Mouse (Mus musculus): ENCODE measurements around the gene Fcer1g.

GRCm38 (mm10) chr1:171232800-171233730, 1.1 kb downstream of the Fcer1g start:
- no peak for TF ChIP-seq POLR2A (IDR thresholded peaks at IDR 0.05; ENCODE audit: low read depth, low read length)
- TF ChIP-seq CTCF (IDR thresholded peaks at IDR 0.05; ENCODE audit: extremely low read depth, insufficient read length, insufficient replicate concordance, low read depth, low read length) = no peak
